Mouse (Mus musculus) heart, postnatal 25 days (tissue): ENCODE measurements at regions not wholly inside any gene's neighbourhood (a gene's known extent, or its start where the extent isn't known, plus 50 kb on each side); places are given as distances from the start of the nearest gene placed in this dataset.

Experiments
- DNase-seq: peaks from one replicate; pipeline ENCODE4 v3.0.0; 2022; ENCODE audit warnings: low spot score
- intact Hi-C: fragments of 180-260 bp; cut with DNase I; formaldehyde crosslinking; loops from one replicate; pipeline ENCODE4 v1.15.1; 2025

DNA sequence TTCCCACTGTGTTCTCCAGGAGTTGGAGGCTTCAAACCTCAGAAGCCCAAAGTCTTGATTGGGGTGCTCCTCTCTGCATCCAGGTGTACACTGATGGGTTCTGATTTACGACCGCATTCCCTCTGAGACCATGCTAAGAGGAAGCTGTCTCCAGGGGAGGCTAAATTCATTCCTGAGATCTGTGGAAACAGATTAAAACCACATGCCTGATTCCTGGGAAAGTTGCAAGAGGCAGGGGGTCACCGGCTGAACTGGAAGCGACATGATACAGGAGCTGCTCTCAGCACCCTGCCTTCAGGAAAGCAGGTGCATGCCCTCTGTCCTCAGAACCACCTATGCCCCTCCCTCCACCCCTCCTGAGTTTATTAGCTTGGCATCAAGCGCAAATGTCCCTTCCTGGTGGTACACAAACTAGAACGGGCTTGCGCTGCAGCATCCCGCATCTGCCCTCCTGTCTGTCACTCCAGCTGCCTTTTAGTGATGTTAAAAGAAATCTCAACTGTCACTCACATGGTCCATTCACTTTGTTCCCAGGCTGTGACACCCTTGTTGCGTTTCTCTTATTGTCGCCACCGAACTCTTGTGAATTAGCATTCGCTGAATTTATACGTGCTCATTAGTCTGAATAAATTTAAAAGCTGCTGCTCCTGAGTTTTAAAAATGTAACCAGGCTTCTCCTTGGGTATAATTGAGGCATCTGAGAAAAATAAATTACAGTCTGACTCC, 446.3 kb upstream of the 3110018I06Rik start:
- intact Hi-C loops = no loop called here
- no peak for DNase-seq

DNA sequence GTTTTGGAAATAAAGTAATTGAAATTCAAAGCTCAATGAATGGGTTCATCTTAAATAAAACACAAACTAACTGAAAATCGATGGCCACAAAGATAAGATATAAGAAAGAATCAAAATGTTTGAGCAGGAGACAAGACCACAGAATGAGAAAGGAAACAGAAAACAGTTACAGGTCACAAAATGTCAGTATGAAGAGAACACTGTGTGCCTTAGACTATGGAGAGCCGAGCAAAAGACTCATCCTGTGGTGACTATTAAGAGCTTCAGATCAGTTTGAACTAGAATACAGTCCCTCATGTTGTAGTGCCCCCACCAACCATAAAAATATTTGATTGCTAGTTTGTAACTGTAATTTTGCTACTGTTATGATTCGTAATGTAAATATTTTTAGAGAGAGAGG, 441.9 kb upstream of the 3110018I06Rik start:
- DNase-seq = no peak
- intact Hi-C loops = no loop called here

DNA sequence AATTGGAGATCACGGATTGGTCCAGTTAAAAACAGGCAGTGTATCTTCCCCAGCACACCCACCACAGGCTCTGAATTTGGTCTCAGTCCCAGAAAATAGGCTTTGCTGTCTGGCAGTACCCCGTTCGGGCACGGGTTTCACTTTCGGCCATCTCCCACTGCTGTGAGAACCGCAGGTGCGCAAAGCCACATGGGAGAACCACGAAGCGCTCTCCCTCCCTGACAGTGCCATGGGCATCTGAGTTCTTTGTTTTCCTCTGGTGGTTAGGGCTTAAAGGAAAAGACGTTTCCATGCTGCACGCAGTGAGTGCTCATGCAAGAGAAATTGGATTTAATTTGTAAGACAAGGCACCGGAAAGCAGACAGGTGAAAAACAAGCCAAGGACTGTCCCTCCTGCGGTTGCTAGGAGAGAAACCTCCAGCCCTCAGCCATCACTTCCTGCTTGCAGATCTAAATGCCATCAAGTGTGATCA, 441.3 kb upstream of the 3110018I06Rik start:
- intact Hi-C loops = no loop called here
- DNase-seq = no peak

DNA sequence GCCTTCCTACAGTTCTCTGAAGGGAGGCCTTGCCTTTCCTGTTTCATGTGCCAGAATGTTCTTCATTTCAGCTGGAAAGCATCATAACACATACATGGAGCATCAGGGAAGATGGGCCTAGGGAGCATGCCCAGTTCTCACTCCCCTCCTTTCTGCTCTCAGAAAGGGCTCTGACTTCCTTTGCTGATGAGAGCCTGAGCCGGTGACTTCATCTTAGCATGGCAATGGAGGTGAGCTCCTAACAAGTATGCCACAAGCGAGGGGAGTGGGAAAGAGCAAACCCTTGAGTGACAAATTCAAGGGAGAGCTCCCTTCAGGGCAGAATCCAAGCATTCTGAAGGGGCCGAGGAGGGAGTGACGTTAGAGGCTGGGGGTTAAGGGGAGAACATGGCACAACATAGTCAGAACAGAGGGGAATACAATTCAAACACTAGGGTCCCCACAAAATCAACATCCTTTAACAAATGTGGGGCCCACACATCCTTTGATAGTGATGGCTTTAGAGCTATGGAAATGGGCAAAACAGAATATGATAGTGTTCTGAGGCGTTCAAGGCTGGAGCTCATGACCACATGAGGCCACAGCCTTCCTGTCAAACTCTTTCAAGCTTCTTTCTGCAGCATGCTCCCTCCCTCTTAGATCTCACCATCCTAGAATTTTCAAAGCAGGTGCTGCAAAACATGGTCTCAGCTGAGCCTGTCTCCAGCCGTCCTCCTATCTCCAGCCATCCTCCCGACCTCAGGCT, 437.4 kb upstream of the 3110018I06Rik start:
- no peak for DNase-seq
- intact Hi-C loops = no loop called here

DNA sequence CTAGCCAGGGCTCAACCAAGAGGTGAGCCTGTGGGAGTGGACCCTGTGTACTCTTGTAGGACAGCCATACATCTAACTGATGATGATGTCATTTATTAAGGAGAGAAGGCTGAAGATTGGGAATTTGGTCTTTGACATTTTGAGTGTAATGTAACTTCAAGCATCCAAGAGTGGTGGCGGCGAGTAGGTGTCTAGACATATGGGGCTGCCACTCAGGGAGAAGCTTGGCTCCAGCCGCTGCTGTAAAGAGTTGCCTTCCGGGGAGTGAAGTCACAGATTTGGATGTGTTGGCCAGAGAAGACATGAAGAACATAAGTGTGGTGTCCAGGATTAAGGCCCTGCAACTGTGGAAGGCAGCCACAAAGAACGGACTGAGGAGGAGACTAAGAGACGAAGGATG, 436.3 kb upstream of the 3110018I06Rik start:
- DNase-seq = no peak
- intact Hi-C loops = no loop called here

DNA sequence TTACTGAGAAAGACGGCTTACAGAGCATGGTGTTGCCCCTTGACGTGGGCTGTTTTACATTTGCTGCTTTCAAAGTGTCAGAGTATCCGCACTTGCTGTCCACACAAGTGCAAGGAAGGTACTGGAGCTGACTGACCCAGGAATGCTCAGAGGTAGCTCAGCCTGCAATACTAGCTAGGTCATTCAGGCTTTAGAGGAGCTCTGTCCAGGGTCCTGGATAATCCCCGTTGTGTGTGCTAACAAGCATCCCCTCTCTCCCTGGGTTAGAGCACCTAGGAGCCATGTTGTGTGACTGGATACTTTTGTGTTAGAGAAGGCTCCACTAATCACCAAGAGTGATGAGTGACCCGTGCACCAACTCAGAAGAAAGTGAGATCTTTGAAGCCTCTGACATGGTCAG, 431.9 kb upstream of the 3110018I06Rik start:
- intact Hi-C loops = no loop called here
- no peak for DNase-seq

DNA sequence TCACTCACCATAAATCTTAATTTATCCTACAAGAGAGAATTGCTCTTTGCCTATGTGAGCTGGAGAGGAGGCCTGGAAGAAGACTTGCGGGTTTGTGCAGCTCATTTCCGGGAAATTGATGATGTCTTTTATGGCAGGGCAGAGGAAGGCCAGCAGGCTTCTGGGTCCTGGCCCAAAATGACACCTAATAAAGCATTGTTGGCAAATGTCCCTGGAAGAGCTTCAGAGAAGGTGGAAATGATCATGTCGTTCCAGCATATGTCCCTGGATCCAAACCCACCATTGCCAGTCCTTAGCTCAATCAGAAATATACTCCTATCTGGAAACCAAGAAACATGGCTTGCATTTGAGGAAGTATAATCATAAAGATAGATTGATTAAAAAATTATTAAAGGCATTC, 427.9 kb upstream of the 3110018I06Rik start:
- no peak for DNase-seq
- intact Hi-C loops = no loop called here

DNA sequence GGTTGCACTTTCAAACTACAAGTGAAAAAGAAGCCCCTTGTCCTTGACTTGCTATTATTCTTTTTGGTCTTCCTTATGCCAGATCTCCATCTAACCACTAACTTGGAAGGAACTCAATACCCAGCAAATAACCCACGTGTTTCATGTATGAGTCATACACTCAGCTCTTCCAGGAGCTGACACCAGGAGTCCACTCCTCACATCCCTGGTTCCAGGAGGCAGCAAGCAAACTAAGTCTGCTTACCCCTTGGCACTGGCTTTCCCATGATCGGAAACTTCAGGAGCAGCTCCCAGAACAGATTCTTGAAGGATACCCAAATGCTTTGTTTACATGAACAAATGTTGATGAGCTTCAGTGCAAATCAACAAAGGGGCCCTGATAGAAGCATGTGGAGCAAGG, 421.1 kb upstream of the 3110018I06Rik start:
- DNase-seq = no peak
- intact Hi-C loops = no loop called here

DNA sequence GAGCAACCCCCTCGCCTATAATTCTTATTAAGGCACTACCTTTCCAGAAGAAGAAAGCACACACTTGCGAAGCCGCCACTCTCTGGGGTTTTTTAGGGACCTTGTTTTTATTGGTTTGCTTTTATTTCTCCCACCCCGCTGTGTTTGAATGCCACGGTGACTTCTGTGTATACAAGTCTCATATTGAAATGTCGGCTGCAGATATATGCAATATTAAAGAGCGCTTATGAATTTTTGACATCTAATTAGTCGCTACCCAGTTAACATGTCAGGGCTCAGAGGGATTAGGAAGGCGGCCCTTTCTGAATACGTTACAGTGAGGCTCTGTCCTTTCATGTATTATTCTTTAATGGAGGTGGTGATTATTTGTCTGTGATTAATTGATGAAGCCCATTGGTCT, 405.9 kb upstream of the 3110018I06Rik start:
- intact Hi-C loops = no loop called here

DNA sequence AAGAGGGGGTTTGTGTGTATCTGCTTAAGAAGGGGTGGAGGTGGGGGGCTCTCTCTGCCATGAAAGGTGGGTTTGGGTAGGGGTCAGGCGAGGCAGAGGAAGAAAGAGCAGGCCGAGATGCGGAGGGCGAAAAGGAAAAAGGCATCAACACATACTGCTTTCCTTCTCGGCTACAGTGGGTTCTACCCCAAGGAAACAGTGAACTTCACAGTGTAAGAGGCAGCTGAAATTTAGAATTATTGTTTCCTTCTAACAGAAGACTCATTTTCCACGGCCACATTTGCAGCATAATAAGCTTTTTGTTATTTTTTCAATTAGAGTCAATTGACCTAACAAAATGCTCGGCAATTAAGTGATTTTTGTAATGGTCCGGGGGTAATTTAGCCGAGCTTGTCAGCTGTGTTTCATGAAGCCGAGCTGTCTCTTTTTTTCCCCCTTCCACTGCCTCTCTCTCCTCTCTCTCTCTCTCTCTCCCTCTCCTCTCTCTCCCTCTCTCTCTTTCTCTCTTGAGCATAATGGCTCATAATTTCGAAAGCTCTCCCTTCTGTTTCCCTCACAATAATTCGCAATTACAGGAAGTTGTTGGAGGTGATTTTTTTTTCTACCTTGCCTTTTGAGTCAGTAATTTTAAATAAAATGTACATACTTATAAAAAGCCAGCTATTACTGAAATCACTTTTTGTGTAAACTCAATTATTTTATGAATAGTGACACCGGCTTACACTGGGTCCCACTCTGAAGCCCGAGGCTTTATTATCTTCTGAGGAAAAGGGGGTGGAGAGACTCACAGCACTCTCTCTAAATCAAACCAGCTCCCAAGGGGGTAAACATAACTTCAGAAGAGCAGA, 403.1 kb upstream of the 3110018I06Rik start:
- intact Hi-C loops = loop anchor here (2.0 kb wide), 1 partner anchor 914 kb away; no protein-coding TSS in a partner anchor
- no peak for DNase-seq

More for the DNA sequence above, 405.9 kb upstream of the 3110018I06Rik start:
- no peak for DNase-seq

DNA sequence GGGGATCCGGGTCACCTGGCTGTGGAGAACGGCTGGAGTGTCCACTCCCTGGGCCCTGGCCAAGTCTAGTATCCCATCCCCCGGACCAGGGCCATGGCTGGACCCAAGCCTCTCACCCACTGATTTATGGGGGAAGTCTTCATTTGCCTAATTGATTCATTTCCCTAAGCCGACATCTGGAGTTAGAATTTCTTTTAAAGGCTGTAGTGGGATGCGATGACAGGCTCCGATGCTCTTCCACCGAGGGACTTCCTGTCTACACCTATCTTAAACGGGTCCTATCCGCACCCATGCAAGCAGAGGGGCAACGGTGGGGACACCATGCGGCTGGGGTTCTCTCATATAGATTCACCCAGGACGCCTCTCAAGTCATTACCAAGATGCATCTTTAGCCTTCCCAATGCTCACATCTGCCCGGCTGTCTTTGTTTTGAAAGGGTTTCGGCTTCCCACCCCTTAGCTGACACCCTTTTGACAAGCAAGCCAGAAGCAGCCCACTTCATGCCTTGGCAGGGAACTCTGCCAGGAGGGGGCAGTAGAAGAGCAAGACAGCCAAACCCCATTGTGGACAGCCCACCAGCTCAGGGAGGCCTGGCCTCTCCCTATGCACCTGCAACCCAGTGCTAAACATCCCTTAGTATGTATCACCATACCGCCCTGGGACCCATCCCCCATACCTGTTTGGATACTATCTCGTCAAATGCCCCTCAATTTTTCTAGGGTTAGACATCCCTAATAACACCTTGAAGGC, 402.4 kb upstream of the 3110018I06Rik start:
- no peak for DNase-seq
- intact Hi-C loops = loop anchor here (2.0 kb wide), 1 partner anchor 913 kb away; no protein-coding TSS in a partner anchor

DNA sequence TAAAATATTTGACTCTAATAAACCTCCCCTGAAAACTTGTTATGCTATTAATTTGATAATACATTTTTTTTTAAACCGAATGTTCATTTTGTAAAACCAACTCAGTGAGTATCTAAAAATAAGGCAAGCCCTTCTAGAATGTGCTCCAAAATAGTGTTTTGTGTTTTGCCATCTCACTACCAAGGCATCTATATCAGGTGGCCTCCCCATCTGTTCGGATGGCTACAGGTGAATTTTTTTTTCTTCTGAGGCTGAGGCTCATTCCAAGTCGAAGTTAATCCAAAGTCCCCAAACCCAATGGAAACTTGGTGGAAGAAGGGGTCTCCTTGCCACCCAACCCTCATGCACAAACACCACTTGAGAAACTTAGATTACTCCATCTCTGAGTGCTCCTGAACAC, 396.3 kb upstream of the 3110018I06Rik start:
- intact Hi-C loops = no loop called here
- DNase-seq = no peak

DNA sequence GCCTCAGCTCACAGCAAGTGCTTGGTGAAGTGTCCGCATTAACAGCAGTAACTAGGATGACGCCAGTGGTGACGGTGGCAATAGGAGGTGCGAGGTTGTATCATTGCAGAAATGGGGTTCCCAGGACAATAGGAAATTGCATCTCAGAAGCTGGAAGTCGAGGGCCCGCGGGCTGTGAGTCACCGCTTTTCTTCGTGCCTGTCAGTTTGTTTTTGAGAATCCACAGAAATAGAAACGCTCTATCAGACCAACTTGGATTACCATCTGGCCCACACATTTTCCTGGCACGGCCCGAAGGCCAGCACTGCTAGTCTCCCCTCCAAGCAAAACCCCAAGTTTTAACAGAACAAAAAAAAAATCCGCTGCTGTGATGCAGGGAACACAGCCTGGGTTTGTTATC, 395.1 kb upstream of the 3110018I06Rik start:
- no peak for DNase-seq
- intact Hi-C loops = no loop called here

DNA sequence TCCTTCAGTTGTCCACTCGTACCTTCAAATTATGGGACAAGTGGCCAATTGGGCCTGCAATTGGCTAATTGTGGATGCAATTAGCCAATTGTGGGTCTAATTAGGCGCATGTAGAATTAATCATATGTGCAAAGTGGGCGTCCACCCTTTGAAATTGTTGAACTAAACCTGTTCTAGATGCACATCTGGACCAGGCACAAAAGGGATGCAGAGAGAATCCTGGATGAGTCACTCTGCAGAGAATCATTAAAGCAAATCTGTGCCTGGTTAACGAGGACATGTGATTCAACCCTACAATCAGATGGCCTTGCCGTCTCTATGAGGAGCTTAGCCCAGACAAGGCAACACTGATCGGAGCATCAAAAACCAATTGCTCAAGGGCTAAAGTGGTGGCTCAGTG, 393.0 kb upstream of the 3110018I06Rik start:
- no peak for DNase-seq
- intact Hi-C loops = no loop called here

DNA sequence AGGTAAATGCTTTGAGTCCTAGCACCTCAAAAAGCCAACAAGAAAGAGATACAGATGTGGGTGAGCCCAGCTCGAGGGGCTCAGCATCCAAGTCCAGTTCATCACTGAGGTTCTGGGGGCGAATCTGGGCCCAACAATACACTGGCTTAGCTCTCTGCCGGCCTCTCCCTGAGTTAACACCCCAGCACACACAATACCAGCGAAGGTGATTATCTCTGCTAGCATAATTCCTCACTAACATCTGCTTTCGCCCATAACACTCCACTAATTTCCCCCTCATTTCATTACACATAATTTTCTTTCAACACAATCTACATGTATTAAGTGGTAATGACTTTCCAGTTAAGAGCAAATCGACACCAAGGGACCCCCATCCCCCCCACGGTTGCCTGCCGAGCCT, 383.9 kb upstream of the 3110018I06Rik start:
- intact Hi-C loops = no loop called here
- no peak for DNase-seq

DNA sequence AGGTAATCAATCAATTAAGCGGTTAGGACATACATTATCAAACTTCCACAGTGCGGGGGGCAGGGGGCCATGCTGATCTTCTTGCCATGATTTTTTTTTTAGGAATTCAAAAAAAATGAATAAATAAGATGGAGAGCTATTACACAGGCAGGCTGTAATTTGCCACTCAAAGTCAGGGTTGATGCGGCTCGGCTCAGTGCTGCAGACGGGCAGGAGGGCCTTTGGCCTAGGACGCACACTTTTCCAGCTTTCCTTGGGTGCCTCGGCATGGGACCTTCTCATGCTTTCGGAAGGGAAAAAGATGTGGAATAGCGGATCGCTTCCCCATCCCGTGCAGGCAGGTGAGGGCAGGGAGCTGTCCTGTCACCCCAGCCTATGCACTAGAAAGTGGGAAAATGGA, 383.4 kb upstream of the 3110018I06Rik start:
- no peak for DNase-seq
- intact Hi-C loops = no loop called here

DNA sequence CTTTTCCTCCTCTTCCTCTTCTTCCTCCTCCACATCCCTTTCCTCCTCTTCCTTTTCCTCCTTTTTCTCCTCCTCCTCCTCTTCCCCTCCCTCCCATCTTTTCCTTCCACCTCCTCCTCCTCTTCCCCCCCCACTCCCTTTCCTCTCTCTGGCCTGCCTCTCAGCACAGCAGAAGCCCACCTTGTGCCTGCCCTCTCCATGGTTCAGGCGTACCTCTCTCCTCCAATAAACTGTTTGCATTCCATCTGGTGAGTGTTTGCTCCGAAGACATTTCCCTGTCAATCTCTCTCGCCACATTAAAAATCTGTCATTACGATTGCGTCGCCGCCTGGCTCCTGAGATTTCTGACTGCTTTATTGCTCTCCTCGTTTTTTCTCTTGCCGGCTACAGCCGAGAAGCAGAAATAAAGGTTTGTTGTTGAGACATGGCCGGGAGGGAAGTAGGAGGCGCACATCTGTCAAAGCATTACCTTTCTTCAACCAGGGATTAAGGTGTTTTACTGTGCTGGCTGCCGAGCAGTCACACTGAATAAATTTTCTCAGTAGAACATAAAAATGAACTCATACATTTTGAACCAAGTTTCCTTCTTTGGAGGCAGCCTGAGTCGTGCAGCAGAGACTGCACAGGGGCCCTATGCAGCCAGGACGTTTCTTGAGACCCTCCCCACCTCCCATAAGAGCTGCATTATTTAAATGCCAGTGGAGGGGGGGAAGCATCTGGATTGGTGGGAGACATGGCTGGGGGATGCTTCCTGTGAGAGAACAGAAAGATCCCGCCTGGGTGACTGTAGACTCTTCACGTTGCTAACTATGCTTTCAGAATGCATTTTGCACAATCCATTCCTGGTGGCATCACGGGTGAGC, 376.3 kb upstream of the 3110018I06Rik start:
- no peak for DNase-seq
- intact Hi-C loops = no loop called here

DNA sequence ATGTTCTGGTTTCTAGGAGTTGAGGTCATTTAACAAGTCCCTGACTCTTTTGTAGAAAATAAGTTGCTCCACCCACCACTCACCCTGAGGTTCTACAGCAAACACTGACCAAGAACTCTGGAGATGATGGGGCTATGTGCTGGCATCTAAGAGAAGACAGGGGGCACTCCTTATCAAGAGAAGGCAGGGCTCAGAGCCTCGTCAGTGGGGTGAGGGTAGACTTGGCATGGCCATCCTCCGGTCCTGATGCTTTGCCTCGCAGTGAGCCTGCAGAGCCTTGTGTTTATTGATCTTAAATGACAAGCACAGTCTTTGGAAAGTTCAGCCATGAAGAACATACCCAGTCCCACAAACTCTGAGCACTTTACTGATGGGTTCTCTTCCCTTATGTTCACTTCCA, 370.1 kb upstream of the 3110018I06Rik start:
- no peak for DNase-seq
- intact Hi-C loops = no loop called here

DNA sequence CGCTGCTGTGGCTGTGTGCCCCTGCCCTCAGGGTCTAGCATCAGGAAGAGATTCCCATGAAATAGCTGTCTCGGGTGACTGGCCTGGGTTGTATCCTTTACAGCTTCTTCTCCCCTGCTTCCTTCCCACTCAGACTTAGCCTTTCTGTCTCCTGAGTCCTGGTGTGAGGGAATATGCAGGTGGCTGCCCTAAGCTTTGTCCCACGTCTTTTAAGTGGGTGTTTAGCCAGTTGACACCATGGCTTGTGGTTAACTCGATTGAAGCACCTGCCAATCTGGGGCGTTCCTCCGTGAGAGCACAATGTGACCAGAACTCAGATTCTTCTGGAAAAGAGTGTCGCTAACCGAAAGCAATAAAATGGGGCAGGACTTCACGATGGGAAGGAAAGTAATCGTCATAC, 369.4 kb upstream of the 3110018I06Rik start:
- intact Hi-C loops = no loop called here

More for the DNA sequence above, 369.4 kb upstream of the 3110018I06Rik start:
- no peak for DNase-seq
